Mouse (Mus musculus) layer of hippocampus, postnatal 25 days (tissue): ENCODE results near the gene Ccdc185. TPM values are rescaled to one million over a fixed set of nuclear protein-coding genes. Genes with fewer than 3 reads are reported as not detected.

Experiments used
- DNase-seq, 2 experiments: peaks; one replicate each; pipeline ENCODE4 v3.0.0; 2022; ENCODE audit warnings: mixed read lengths in 2 of 2, low spot score in 1 of 2; ENCODE audit errors: extremely low spot score in 1 of 2
- total RNA-seq, 2 experiments: library from RNA; stranded (reverse); gene quantifications; 2 replicates each; pipeline ENCODE4 v1.2.3; 2021

Gene Ccdc185
- total RNA-seq, 2 experiments from 2014 or later, result 0.17 to 0.28 TPM

DNA sequence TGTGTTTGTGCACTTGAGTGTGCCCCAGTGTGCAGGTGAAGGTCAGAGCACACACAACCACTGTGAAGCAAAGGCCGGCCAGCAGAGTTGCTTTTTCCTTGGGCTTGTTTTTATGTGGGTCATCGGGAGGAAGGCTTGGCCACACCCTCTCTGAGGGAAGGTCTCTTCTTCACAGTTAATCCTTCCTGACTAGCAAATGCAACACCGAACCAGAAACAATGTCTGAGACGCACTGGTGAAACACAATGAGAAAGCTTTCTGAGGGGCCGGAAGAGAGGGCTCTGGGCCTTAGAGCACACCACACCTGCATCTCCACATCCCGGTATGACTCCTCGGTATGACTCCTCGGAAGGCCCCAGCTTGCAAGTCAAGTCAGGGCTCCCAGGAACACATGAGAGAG lies 2.3 kb upstream of the Ccdc185 start:
- DNase-seq, result no peak

DNA sequence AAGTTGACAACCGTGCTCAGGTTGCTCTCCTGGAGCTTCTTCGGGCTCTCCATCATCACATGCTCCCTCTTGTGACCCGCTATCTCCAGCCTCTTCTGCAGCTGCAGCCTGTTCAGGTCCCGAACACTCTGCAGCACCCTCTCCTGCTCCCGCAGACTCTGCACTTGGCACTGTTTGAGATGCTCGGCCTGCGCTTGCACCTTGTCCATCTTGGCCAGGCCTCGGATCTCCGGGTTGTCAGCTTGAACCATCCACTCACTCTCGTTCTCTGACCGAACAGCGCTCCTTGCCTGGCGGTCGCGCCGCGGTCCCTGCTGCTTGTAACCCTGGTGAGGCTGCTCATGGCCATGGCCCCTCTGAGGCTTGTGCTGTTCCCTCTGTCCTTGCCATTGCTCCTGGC lies 1.1 kb downstream of the Ccdc185 start:
- no peak for DNase-seq

DNA sequence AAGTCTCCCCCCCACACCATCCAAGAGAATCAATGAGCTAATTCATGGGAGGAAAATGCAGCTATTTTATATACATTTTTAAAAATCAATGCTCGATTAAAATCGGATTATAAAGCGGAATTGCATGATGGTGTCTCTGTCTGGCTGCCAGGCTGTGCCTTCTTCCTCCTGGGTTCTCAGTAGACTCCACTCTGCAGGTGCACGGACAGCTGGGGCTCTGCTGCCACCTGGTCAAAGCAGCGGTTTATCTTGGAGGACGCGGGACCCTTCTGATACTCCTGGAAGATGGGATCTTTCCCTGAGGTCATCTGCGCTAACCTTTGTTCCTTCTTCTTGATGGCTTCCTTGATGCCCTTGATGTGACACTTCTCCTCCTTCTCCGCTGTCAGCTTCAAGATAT lies 1.9 kb downstream of the Ccdc185 start:
- DNase-seq, result no peak

DNA sequence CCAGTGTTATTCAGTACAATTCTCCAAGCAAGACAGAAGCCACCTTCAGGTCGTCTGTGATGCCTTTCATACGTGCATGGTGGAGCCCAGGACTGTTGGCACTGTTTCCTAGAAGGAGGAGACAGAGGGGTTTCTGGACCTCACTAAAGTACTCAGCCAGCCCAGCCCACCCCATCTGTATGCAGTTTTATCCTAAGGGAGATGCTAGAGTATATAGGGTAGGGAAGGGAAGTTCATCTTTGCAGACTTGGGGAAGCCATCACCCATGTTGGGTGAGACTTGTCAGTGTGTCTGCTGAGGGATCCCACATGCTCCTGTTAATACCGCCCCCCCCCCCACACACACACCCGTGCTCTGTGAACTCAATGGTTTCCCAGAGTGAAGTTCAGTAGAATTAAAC lies 13.1 kb downstream of the Ccdc185 start:
- no peak for DNase-seq

DNA sequence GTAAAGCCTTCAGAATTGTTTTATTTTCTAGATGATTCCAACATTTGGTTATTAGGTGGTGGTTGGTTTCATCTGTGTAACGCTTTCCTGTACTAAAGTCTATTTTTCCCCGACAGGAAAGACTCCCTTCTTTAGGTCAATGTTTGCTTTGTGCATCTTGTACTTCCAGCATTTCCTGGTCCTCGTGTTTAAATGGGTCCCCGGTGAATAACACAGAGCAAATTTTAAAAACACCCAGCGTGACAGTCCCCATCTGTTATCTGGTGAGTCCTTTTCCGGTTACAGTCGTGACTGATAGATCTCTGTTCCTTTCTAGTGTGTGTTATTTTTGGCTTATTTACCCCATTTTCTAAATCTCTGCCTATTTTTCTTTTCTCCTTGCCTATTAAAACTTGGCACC lies 16.3 kb downstream of the Ccdc185 start:
- DNase-seq, result no peak

DNA sequence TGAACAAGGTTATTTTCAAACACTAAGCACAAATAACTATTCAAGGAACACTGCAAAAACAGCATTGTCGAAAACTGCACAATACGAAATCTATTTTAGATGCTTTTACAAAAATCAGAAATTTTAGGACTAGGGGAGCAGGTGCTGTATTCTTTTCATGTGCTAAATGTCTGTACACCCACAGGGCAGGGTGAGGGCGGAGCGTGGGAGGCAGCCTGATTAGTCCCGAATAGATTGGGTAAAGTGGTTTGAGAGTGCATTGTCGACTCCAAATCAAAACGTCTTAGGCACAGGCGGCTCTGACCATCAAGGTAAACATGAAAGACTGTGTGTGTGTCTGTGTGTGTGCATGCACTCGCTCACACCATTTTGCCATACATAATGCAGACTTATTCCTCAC lies 20.0 kb downstream of the Ccdc185 start:
- DNase-seq, result no peak

DNA sequence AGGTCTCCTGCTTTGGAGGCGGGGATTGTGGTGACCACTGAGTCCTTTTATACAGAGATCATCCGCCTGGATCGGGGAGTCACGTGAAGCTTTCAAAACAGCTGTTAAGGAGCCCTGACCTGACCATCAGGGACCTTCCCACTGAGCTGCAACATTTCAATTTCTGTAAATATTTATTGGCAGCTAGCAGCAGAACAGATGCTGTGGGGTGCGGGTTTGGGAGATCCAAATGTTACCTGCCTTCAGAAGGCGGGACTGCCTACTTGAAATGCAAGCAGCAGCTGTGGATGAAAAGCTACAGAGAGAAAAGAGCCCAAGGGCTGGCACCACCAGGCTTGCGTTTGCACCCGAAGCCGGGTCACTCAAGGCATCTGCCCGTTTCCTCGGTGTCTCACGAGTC lies 21.4 kb downstream of the Ccdc185 start:
- no peak for DNase-seq

DNA sequence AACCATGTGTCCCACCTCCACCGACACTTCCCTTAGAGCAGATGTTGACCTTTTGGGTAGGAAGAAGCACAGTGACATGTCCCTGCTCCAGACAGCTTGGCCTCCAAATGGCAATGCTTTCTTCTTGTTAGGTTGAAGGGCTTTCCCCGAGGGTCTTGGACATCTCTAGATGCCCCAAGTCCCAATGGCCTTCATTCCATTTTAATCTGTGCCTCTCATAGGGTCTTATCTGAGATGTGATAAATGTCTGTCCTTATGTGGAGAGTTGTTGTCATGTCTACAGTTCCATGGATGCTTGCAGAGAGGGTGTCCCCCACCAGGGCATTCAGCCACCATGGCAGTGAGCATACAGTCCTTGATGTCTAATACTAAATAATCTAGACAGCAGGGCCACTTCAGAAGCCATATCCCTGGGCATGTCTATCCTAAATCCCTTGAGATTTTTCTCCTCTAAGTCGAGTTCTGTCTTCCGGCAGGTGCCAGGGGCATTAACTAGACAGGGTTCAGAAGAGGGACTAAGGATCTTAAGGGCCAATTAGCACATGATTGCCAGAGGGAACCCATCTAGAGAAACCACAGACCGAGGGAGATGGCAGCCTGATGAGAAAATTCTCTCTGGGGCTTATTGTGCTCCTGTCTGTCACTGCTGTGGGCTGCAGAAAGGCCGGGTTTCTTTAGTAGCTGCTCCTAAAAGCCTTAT lies 34.6 kb downstream of the Ccdc185 start:
- DNase-seq, result no peak

DNA sequence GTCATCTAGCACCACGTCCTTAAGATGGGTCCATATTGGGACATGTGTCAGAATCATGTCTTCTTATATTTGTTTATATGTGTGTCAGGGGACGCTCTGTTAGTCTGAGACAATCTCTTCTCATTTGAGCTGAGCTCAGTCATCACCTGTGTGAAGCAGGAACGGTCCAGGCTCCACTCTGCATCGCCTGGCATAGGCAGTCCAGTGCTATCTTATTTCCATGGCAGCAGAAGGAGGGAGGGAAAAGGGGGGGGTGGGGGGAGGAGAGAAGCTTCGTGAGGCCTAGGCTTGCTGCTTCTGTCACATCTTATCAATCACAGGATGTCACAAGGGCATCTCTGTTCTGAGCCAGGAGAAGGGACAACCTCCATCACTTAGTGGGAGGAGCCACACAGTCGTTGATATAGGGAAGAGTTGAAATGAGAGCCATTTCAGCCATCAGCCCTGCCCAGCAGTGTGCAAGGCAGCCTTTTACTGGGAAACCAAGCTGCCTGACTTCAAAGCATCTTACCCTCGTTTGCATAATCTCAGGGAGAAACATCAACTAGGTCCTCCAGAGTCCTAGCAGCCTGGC lies 37.5 kb downstream of the Ccdc185 start:
- DNase-seq, result no peak

DNA sequence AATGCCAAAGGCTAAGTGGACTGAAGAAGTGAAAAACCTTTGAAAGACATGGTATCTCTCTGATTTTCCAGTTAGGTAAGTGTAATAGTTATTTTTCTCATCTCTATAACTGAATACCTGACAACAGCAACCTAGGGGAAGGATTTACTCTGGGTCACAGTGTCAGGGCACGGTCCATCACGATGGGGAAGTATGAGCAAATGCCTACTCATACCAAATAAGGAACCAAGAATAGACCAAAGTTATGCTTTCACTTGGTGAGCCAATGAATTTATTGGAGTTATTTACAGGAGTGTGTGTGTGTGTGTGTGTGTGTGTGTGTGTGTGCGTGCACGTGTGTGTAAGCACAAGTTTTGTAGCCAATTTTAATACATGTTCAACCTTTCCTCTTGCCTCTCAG lies 41.5 kb downstream of the Ccdc185 start:
- no peak for DNase-seq

DNA sequence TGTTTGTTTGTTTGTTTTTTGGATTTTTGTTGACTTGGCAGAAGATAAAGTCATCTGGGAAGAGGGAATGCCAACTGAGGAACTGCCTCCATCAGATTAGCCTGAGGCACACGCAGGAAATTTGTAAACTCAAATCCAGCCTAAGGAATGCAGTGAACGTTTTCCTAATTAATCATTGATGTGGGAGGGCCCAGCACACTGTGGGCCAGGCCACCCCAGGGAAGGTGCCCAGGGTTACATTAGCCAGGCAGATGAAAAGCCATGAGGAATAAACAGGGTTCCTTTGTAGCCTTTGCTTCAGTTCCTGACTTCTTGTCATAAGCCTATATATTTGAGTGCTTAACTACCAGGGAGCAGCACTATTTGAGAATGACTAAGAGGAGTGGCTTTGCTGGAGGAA lies 44.1 kb downstream of the Ccdc185 start:
- no peak for DNase-seq

DNA sequence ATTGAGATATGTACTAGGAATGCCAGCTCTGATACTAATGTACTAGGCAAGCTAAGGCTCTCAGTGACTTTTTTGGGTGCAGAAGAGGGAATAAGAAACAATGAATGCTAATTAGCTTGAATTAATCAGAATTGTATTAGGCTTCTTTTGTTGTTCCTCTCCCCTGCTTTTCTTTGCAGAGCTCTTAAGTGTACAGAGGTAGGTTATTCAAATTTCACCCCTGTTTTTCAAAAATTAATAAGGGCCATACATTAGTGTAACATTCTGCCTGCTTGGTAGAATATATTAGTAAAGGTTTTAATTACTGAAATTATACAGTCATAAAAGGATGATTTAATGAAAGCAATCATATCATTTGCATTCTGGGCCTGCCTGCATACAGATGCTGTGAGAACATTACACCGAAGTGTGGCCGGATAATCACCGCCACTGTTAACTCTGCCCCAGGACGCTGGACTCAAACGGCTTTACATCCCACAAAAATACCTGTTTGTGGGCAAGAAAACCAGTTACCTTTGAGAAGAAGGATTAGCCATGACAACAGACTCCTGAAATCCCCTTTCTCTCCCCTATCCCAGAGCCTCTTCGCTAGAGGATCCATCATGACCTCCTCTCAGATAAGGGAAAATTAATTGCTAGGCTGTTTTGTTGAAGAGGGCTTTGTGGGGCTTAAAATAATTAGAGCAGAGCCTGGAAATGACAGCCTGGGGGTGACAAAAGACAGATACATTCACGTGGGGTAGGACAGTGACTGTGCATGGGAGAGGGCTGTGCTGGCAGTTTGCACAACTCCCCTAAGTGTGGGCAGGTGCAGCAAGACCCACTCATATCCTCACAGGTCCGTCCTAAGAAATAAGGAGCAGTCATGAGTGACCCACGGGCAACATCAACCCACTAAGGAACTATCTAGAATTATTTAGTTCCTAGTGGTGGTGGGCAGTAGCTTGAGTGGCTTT lies 49.3 kb downstream of the Ccdc185 start:
- DNase-seq, result no peak

Other genes starting within 250 kb of the Ccdc185 start
- gene Capn2, start 231.6 kb downstream of the Ccdc185 start, total RNA-seq, result 10 to 100 TPM; 59.4 to 62.3 TPM
- gene Capn8, start 184.2 kb downstream of the Ccdc185 start, total RNA-seq, result not detected
- 100 to 1,000 TPM; 124 to 133 TPM for gene Susd4, start 14.7 kb upstream of the Ccdc185 start, total RNA-seq
- gene Tlr5, start 205.6 kb upstream of the Ccdc185 start, total RNA-seq, result under 1 TPM; 0.44 to 0.66 TPM